Mouse (Mus musculus): ENCODE results near the gene Pkd1. TPM values are rescaled to one million over a fixed set of nuclear protein-coding genes. Genes with fewer than 3 reads are reported as not detected.

Gene Pkd1
- polyA plus RNA-seq, 1 experiment, result 74.2 TPM

- TF ChIP-seq POLR2A (IDR thresholded peaks at IDR 0.05; ENCODE audit: borderline replicate concordance, extremely low read depth, insufficient read depth, insufficient read length, poor library complexity, severe bottlenecking), result no peak
- no peak for TF ChIP-seq CTCF (IDR thresholded peaks at IDR 0.05; ENCODE audit: borderline replicate concordance, extremely low read depth, insufficient read depth, insufficient read length)
- no peak for DNase-seq (ENCODE audit: low read depth)
These were observed 1.4 kb downstream of the Pkd1 start for GRCm38 (mm10) chr17:24551050-24551444.

GRCm38 (mm10) chr17:24557091-24557490 lies 7.5 kb downstream of the Pkd1 start:
- no peak for TF ChIP-seq CTCF (IDR thresholded peaks at IDR 0.05; ENCODE audit: borderline replicate concordance, extremely low read depth, insufficient read depth, insufficient read length)
- TF ChIP-seq POLR2A (IDR thresholded peaks at IDR 0.05; ENCODE audit: borderline replicate concordance, extremely low read depth, insufficient read depth, insufficient read length, poor library complexity, severe bottlenecking), result no peak
- DNase-seq (ENCODE audit: low read depth), result no peak

GRCm38 (mm10) chr17:24558600-24559099 lies 9.0 kb downstream of the Pkd1 start:
- DNase-seq (ENCODE audit: low read depth), result peak; percentile 83
- TF ChIP-seq POLR2A (IDR thresholded peaks at IDR 0.05; ENCODE audit: borderline replicate concordance, extremely low read depth, insufficient read depth, insufficient read length, poor library complexity, severe bottlenecking) (no peak), CTCF (IDR thresholded peaks at IDR 0.05; ENCODE audit: borderline replicate concordance, extremely low read depth, insufficient read depth, insufficient read length) (no peak)

- no peak for TF ChIP-seq POLR2A (IDR thresholded peaks at IDR 0.05; ENCODE audit: borderline replicate concordance, extremely low read depth, insufficient read depth, insufficient read length, poor library complexity, severe bottlenecking)
- TF ChIP-seq CTCF (IDR thresholded peaks at IDR 0.05; ENCODE audit: borderline replicate concordance, extremely low read depth, insufficient read depth, insufficient read length), result no peak
- no peak for DNase-seq (ENCODE audit: low read depth)
These were observed 9.5 kb downstream of the Pkd1 start for GRCm38 (mm10) chr17:24559146-24559545.

- DNase-seq (ENCODE audit: low read depth), result no peak
These were observed 10.8 kb downstream of the Pkd1 start for GRCm38 (mm10) chr17:24560301-24561028.

GRCm38 (mm10) chr17:24561592-24561991 lies 12.0 kb downstream of the Pkd1 start:
- no peak for DNase-seq (ENCODE audit: low read depth)
- TF ChIP-seq CTCF (IDR thresholded peaks at IDR 0.05; ENCODE audit: borderline replicate concordance, extremely low read depth, insufficient read depth, insufficient read length), result no peak
- no peak for TF ChIP-seq POLR2A (IDR thresholded peaks at IDR 0.05; ENCODE audit: borderline replicate concordance, extremely low read depth, insufficient read depth, insufficient read length, poor library complexity, severe bottlenecking)

More at GRCm38 (mm10) chr17:24560301-24561028, 10.8 kb downstream of the Pkd1 start:
- TF ChIP-seq POLR2A (IDR thresholded peaks at IDR 0.05; ENCODE audit: borderline replicate concordance, extremely low read depth, insufficient read depth, insufficient read length, poor library complexity, severe bottlenecking) (no peak), CTCF (IDR thresholded peaks at IDR 0.05; ENCODE audit: borderline replicate concordance, extremely low read depth, insufficient read depth, insufficient read length) (no peak)

GRCm38 (mm10) chr17:24563638-24564037 lies 14.0 kb downstream of the Pkd1 start:
- DNase-seq (ENCODE audit: low read depth), result no peak
- TF ChIP-seq CTCF (IDR thresholded peaks at IDR 0.05; ENCODE audit: borderline replicate concordance, extremely low read depth, insufficient read depth, insufficient read length) (no peak), POLR2A (IDR thresholded peaks at IDR 0.05; ENCODE audit: borderline replicate concordance, extremely low read depth, insufficient read depth, insufficient read length, poor library complexity, severe bottlenecking) (no peak)

GRCm38 (mm10) chr17:24564422-24564821 lies 14.8 kb downstream of the Pkd1 start:
- no peak for DNase-seq (ENCODE audit: low read depth)
- no peak for TF ChIP-seq POLR2A (IDR thresholded peaks at IDR 0.05; ENCODE audit: borderline replicate concordance, extremely low read depth, insufficient read depth, insufficient read length, poor library complexity, severe bottlenecking)
- TF ChIP-seq CTCF (IDR thresholded peaks at IDR 0.05; ENCODE audit: borderline replicate concordance, extremely low read depth, insufficient read depth, insufficient read length), result no peak

GRCm38 (mm10) chr17:24565092-24565491 lies 15.5 kb downstream of the Pkd1 start:
- DNase-seq (ENCODE audit: low read depth), result no peak
- no peak for TF ChIP-seq POLR2A (IDR thresholded peaks at IDR 0.05; ENCODE audit: borderline replicate concordance, extremely low read depth, insufficient read depth, insufficient read length, poor library complexity, severe bottlenecking)
- no peak for TF ChIP-seq CTCF (IDR thresholded peaks at IDR 0.05; ENCODE audit: borderline replicate concordance, extremely low read depth, insufficient read depth, insufficient read length)

- no peak for TF ChIP-seq CTCF (IDR thresholded peaks at IDR 0.05; ENCODE audit: borderline replicate concordance, extremely low read depth, insufficient read depth, insufficient read length)
- no peak for TF ChIP-seq POLR2A (IDR thresholded peaks at IDR 0.05; ENCODE audit: borderline replicate concordance, extremely low read depth, insufficient read depth, insufficient read length, poor library complexity, severe bottlenecking)
- no peak for DNase-seq (ENCODE audit: low read depth)
These were observed 16.2 kb downstream of the Pkd1 start for GRCm38 (mm10) chr17:24565792-24566191.

- DNase-seq (ENCODE audit: low read depth), result peak; percentile 9
- TF ChIP-seq CTCF (IDR thresholded peaks at IDR 0.05; ENCODE audit: borderline replicate concordance, extremely low read depth, insufficient read depth, insufficient read length) (no peak), POLR2A (IDR thresholded peaks at IDR 0.05; ENCODE audit: borderline replicate concordance, extremely low read depth, insufficient read depth, insufficient read length, poor library complexity, severe bottlenecking) (no peak)
These were observed 17.6 kb downstream of the Pkd1 start for GRCm38 (mm10) chr17:24567034-24567779.

All from brain, embryonic 14.5 days (tissue).